Mouse (Mus musculus): ENCODE measurements at regions not wholly inside any gene's neighbourhood (a gene's known extent, or its start where the extent isn't known, plus 50 kb on each side); places are given as distances from the start of the nearest gene placed in this dataset.

DNA sequence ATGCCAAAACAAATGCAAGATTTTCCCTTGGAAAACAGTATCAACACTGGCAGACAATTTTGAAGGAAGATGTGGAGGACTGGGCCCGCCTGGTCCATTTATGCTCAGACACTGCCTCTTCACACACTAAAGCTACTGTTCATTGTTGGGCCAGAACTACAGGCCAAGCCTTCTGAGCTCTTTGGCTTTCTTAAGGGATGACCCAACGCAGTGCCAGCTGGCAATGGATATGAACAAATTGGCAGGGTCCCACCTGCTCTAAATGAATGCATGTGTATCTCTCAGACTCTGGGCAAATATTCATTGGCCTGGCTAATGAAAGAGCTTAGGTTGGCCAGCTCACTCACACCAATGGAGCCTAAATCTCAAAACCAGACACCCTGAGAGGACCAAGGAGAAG is 190.0 kb upstream of the Sfrp2 start:
- Histone ChIP-seq H3K4me3 (ENCODE audit: low read depth, low read length) (no peak overlapping the region), H3K36me3 (ENCODE audit: control insufficient read depth, insufficient read depth) (no peaks in the 10 kb centered on the region), H3K27me3 (replicated peaks; ENCODE audit: control insufficient read depth, insufficient read depth, low read length) (no peaks in the 10 kb centered on the region), H3K4me1 (replicated peaks; ENCODE audit: control insufficient read depth, insufficient read depth, low read length) (no peaks in the 10 kb centered on the region), H3K27ac (ENCODE audit: low read depth, low read length) (no peak overlapping the region), H3K9ac (ENCODE audit: low read depth, low read length) (no peak overlapping the region), H3K4me2 (replicated peaks; ENCODE audit: low read depth) (no peak overlapping the region), H3K9me3 (ENCODE audit: control insufficient read depth) (no peaks in the 10 kb centered on the region)
- no peak for ATAC-seq
- TF ChIP-seq CTCF (IDR thresholded peaks at IDR 0.05; ENCODE audit: low read depth) = no peak
- 88% methylated on average over 2 of the region's 2 CpGs for WGBS

DNA sequence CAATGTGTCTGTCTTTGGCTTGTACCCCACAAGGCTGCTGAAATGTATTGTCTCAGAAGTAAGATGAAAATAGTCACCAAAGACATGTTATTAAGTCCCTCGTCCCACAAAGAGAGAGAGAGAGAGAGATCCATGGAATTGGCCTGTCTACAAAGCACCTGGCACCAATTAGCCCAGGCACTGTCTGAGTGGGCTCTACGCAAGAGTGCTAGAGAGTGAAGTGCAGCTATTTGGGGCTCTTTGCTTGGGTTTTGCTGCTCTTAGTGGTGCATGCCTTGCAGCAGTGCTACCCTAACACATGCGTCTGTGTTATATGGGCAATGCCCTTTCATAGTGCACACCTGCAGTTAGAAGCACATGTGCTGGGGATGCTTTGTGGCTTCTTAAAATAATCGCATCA is 185.4 kb upstream of the Sfrp2 start:
- no peak overlapping the region for H3K4me2 ChIP-seq (replicated peaks; ENCODE audit: low read depth)
- H3K36me3 ChIP-seq (ENCODE audit: control insufficient read depth, insufficient read depth) = no peaks in the 10 kb centered on the region
- no peak for TF ChIP-seq CTCF (IDR thresholded peaks at IDR 0.05; ENCODE audit: low read depth)
- H3K27ac ChIP-seq (ENCODE audit: low read depth, low read length) = no peak overlapping the region
- ATAC-seq = no peak
- H3K9me3 ChIP-seq (ENCODE audit: control insufficient read depth) = no peaks in the 10 kb centered on the region
- H3K27me3 ChIP-seq (replicated peaks; ENCODE audit: control insufficient read depth, insufficient read depth, low read length) = no peaks in the 10 kb centered on the region
- H3K4me3 ChIP-seq (ENCODE audit: low read depth, low read length) = no peak overlapping the region
- no peak overlapping the region for H3K9ac ChIP-seq (ENCODE audit: low read depth, low read length)
- H3K4me1 ChIP-seq (replicated peaks; ENCODE audit: control insufficient read depth, insufficient read depth, low read length) = no peaks in the 10 kb centered on the region
- WGBS = 94% methylated on average over 4 of the region's 4 CpGs

DNA sequence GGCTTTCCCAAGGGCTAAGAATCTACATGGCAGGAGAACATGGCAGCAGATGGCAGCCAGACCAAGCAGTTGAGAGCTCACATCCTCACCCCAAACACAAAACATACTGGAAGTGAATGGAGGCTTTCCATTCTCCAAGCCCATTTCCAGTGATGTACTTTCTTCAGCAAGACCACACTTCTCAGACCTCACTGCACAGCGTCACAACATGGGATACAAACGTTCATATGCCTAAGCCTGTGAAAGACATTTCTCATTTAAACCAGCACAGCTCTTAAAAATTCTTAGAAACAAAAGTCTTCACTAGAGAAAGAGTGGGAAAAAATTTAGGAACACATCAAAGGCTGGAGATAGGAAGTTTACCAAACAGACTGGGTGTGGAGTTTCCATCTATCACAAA is 183.9 kb upstream of the Sfrp2 start:
- TF ChIP-seq CTCF (IDR thresholded peaks at IDR 0.05; ENCODE audit: low read depth) = no peak
- Histone ChIP-seq H3K36me3 (ENCODE audit: control insufficient read depth, insufficient read depth) (no peaks in the 10 kb centered on the region), H3K4me3 (ENCODE audit: low read depth, low read length) (no peak overlapping the region), H3K27me3 (replicated peaks; ENCODE audit: control insufficient read depth, insufficient read depth, low read length) (no peaks in the 10 kb centered on the region), H3K4me1 (replicated peaks; ENCODE audit: control insufficient read depth, insufficient read depth, low read length) (no peaks in the 10 kb centered on the region), H3K4me2 (replicated peaks; ENCODE audit: low read depth) (no peak overlapping the region), H3K27ac (ENCODE audit: low read depth, low read length) (no peak overlapping the region), H3K9ac (ENCODE audit: low read depth, low read length) (no peak overlapping the region), H3K9me3 (ENCODE audit: control insufficient read depth) (no peaks in the 10 kb centered on the region)
- 83% methylated on average over 2 of the region's 2 CpGs for WGBS
- ATAC-seq = no peak

DNA sequence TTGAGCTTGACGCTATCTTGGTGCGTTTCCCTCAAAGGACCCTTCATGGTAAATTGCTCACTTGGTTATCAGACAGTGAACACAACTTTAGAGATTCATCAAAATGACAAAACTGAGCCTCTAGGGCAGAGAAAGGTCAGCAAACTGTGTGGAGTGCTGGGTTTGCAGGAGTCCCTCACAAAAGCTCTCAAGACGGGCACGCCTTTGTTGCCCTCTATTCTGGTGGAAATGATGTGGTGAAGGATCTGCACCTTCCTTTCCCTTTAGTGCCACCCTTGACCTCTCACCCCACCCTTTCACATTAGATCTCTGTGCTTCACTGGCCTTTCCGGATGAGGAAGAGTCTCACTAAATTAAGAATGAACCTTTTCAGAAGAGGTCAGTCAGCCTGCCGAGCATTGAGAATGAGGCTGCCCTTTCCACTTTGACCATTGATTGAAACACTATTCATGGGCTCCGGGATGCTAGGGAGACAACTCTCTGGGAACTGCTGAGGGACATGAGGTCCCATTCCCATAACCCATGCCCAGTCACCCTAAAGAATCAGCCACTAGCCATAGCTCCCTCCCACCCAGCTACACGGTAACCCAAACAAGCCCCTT is 182.9 kb upstream of the Sfrp2 start:
- H3K9me3 ChIP-seq (ENCODE audit: control insufficient read depth) = no peaks in the 10 kb centered on the region
- no peak overlapping the region for H3K9ac ChIP-seq (ENCODE audit: low read depth, low read length)
- H3K27me3 ChIP-seq (replicated peaks; ENCODE audit: control insufficient read depth, insufficient read depth, low read length) = no peaks in the 10 kb centered on the region
- no peak for ATAC-seq
- 70% methylated on average over 8 of the region's 8 CpGs for WGBS
- H3K4me2 ChIP-seq (replicated peaks; ENCODE audit: low read depth) = no peak overlapping the region
- no peak overlapping the region for H3K4me3 ChIP-seq (ENCODE audit: low read depth, low read length)
- H3K4me1 ChIP-seq (replicated peaks; ENCODE audit: control insufficient read depth, insufficient read depth, low read length) = no peaks in the 10 kb centered on the region
- no peaks in the 10 kb centered on the region for H3K36me3 ChIP-seq (ENCODE audit: control insufficient read depth, insufficient read depth)
- TF ChIP-seq CTCF (IDR thresholded peaks at IDR 0.05; ENCODE audit: low read depth) = no peak
- H3K27ac ChIP-seq (ENCODE audit: low read depth, low read length) = no peak overlapping the region

DNA sequence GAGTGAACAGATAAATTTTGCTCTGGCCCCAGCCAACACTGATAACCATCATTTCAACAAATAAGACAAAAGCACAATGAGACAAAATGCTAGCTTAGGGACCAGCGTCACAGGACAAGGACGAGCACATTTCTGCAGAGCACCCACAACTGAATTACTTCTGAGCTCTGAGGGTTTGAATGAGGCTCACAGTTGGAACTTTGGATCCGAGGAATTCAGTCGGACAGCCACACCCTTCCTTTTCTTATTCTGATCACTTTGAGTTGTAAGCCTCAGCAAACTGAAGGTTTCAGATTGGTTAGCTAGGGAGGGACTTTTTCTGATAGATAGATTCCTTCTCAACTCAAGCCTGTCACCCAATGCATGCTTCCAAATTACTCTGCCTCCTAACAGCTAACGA is 180.0 kb upstream of the Sfrp2 start:
- H3K4me3 ChIP-seq (ENCODE audit: low read depth, low read length) = no peak overlapping the region
- H3K36me3 ChIP-seq (ENCODE audit: control insufficient read depth, insufficient read depth) = no peaks in the 10 kb centered on the region
- H3K27ac ChIP-seq (ENCODE audit: low read depth, low read length) = no peak overlapping the region
- H3K4me2 ChIP-seq (replicated peaks; ENCODE audit: low read depth) = no peak overlapping the region
- H3K9ac ChIP-seq (ENCODE audit: low read depth, low read length) = no peak overlapping the region
- H3K4me1 ChIP-seq (replicated peaks; ENCODE audit: control insufficient read depth, insufficient read depth, low read length) = no peaks in the 10 kb centered on the region
- TF ChIP-seq CTCF (IDR thresholded peaks at IDR 0.05; ENCODE audit: low read depth) = no peak
- 68% methylated on average over 5 of the region's 5 CpGs for WGBS
- no peak for ATAC-seq
- H3K9me3 ChIP-seq (ENCODE audit: control insufficient read depth) = no peaks in the 10 kb centered on the region
- no peaks in the 10 kb centered on the region for H3K27me3 ChIP-seq (replicated peaks; ENCODE audit: control insufficient read depth, insufficient read depth, low read length)

DNA sequence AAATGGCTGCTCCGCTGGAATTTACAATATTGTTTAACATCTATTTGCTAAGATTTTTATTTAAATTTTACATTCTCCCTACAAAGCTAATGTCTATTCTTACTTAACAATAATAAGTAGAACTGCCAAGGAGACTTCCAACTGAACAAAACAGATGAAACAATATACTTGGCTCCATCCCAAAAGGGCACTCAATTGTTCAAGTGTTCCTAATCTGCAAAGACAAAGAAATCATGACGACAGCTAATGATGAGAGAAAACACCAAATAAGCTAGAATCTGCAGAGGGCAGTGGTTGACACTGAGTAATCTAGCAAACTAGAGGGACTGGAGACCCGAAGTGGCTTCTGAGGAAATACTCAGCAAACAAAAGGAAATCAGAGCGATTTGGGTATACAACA is 179.6 kb upstream of the Sfrp2 start:
- no peaks in the 10 kb centered on the region for H3K36me3 ChIP-seq (ENCODE audit: control insufficient read depth, insufficient read depth)
- no peaks in the 10 kb centered on the region for H3K9me3 ChIP-seq (ENCODE audit: control insufficient read depth)
- TF ChIP-seq CTCF (IDR thresholded peaks at IDR 0.05; ENCODE audit: low read depth) = no peak
- no peaks in the 10 kb centered on the region for H3K27me3 ChIP-seq (replicated peaks; ENCODE audit: control insufficient read depth, insufficient read depth, low read length)
- H3K4me1 ChIP-seq (replicated peaks; ENCODE audit: control insufficient read depth, insufficient read depth, low read length) = no peaks in the 10 kb centered on the region
- H3K4me2 ChIP-seq (replicated peaks; ENCODE audit: low read depth) = no peak overlapping the region
- H3K27ac ChIP-seq (ENCODE audit: low read depth, low read length) = no peak overlapping the region
- no peak overlapping the region for H3K9ac ChIP-seq (ENCODE audit: low read depth, low read length)
- no peak overlapping the region for H3K4me3 ChIP-seq (ENCODE audit: low read depth, low read length)
- 64% methylated on average over 4 of the region's 4 CpGs for WGBS
- ATAC-seq = no peak

DNA sequence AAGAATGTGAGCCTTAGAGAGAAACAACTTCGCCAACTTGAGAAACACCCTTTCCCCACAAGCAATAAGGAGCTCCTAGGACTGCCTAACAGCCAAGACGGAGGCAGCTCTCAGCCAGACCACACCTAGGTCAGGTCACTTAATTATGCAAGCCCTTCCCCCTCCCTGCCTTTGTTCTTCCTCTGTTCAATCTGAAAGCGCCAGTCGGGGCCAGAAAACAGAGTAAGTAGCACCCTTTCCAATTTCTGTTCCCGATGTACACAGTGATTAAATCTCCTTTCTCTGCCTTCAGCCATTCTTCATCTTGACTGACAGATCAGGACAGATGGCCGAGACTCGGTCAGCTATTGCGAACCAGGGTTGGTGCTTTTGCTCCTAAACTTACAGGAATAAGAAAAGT is 177.0 kb upstream of the Sfrp2 start:
- Histone ChIP-seq H3K36me3 (ENCODE audit: control insufficient read depth, insufficient read depth) (no peaks in the 10 kb centered on the region), H3K27me3 (replicated peaks; ENCODE audit: control insufficient read depth, insufficient read depth, low read length) (no peaks in the 10 kb centered on the region), H3K4me2 (replicated peaks; ENCODE audit: low read depth) (no peak overlapping the region), H3K9ac (ENCODE audit: low read depth, low read length) (no peak overlapping the region), H3K4me1 (replicated peaks; ENCODE audit: control insufficient read depth, insufficient read depth, low read length) (no peaks in the 10 kb centered on the region), H3K9me3 (ENCODE audit: control insufficient read depth) (no peaks in the 10 kb centered on the region), H3K27ac (ENCODE audit: low read depth, low read length) (no peak overlapping the region), H3K4me3 (ENCODE audit: low read depth, low read length) (no peak overlapping the region)
- WGBS = 43% methylated on average over 8 of the region's 8 CpGs
- TF ChIP-seq CTCF (IDR thresholded peaks at IDR 0.05; ENCODE audit: low read depth) = no peak
- ATAC-seq = no peak
